Mouse (Mus musculus) lung, adult 2 months (tissue): ENCODE data around the gene Mgmt. TPM values are rescaled to one million over a fixed set of nuclear protein-coding genes. Genes with fewer than 3 reads are reported as not detected.

Experiments
- DNase-seq: peaks from one replicate; pipeline ENCODE4 v3.0.0; 2022
- H3K4me1 ChIP-seq: fragments of 200-500 bp; 2 replicates; pipeline ENCODE4 v1.6.1; 2011; ENCODE audit warnings: low read length; ENCODE audit not compliant: control insufficient read depth, insufficient read depth
- H3K4me3 ChIP-seq: fragments of 200-500 bp; replicated peaks from 2 replicates; pipeline ENCODE3; 2011; ENCODE audit warnings: low read depth, mild to moderate bottlenecking, control low read depth, low read length; ENCODE audit errors: extremely low read depth
- CTCF ChIP-seq: fragments of 200-500 bp; IDR thresholded peaks from 2 replicates; pipeline ENCODE4 v1.5.1; 2011; ENCODE audit warnings: mild to moderate bottlenecking, low read length, control low read depth; ENCODE audit not compliant: insufficient read depth
- POLR2A ChIP-seq: fragments of 200-500 bp; IDR thresholded peaks from 2 replicates; pipeline ENCODE4 v1.6.1; 2011; ENCODE audit warnings: low read depth, mild to moderate bottlenecking, control low read depth, low read length, borderline replicate concordance; ENCODE audit errors: extremely low read depth
- WGBS: fragments of 180-500 bp; shearing (Covaris S2); methylation state at CpG from one replicate; pipeline ENCODE4 v1.1.7; 2018; 5-methylcytosine and 5-hydroxymethylcytosine counted together
- polyA plus RNA-seq: library from polyadenylated mRNA; depleted of rRNA; stranded (reverse); fragments of >200 nt; gene quantifications from 2 replicates; pipeline ENCODE4 v1.2.3, GENCODE M21; 2012

Gene Mgmt
- polyA plus RNA-seq, 1 experiment: 1.7 TPM

- Histone ChIP-seq H3K4me3 (no peak overlapping the region), H3K4me1 (no peaks in the 10 kb centered on the region)
- no peak for DNase-seq
- TF ChIP-seq CTCF: no peak
- WGBS: 82% methylated on average over 12 of the region's 12 CpGs
These were observed 252.7 kb downstream of the Mgmt start for GRCm38 (mm10) chr7:137147101-137147500.

GRCm38 (mm10) chr7:137151854-137152253 lies 257.4 kb downstream of the Mgmt start:
- H3K4me1 ChIP-seq: no peaks in the 10 kb centered on the region

GRCm38 (mm10) chr7:137154623-137155022 lies 260.2 kb downstream of the Mgmt start:
- TF ChIP-seq CTCF (no peak), POLR2A (no peak)
- no peaks in the 10 kb centered on the region; the same call in 1 of the 2 replicates for H3K4me1 ChIP-seq
- no peak overlapping the region for H3K4me3 ChIP-seq
- no peak for DNase-seq
- 67% methylated on average over 2 of the region's 2 CpGs for WGBS

More at GRCm38 (mm10) chr7:137151854-137152253, 257.4 kb downstream of the Mgmt start:
- no peak for TF ChIP-seq POLR2A
- TF ChIP-seq CTCF: no peak
- no peak for DNase-seq
- 89% methylated on average over 2 of the region's 2 CpGs for WGBS
- H3K4me3 ChIP-seq: no peak overlapping the region

GRCm38 (mm10) chr7:137159086-137159485 lies 264.7 kb downstream of the Mgmt start:
- DNase-seq: no peak
- TF ChIP-seq POLR2A (no peak), CTCF (no peak)
- Histone ChIP-seq H3K4me3 (no peak overlapping the region), H3K4me1 (no peaks in the 10 kb centered on the region; the same call in 1 of the 2 replicates)

GRCm38 (mm10) chr7:137172278-137172677 lies 277.9 kb downstream of the Mgmt start:
- DNase-seq: no peak
- 46% methylated on average over 9 of the region's 9 CpGs for WGBS
- H3K4me3 ChIP-seq: no peak overlapping the region
- no peak for TF ChIP-seq CTCF
- no peak for TF ChIP-seq POLR2A
- H3K4me1 ChIP-seq: no peaks in the 10 kb centered on the region
